Mouse (Mus musculus) megakaryocyte, embryonic 14.5 days (primary cell): ENCODE measurements around the gene Cog1.

ENCODE experiments used
- FLI1 ChIP-seq: IDR thresholded peaks from 2 replicates; pipeline ENCODE4 v1.6.1; 2012; ENCODE audit warnings: low read length, inconsistent platforms, mixed read lengths
- GATA1 ChIP-seq: IDR thresholded peaks from 3 replicates; pipeline ENCODE4 v1.6.1; 2012; ENCODE audit warnings: mixed read lengths, low read length, inconsistent platforms, borderline replicate concordance

- TF ChIP-seq GATA1 (no peak), FLI1 (no peak)
These were observed 41.5 kb downstream of the Cog1 start for GRCm38 (mm10) chr11:113690506-113690905.
